Mouse (Mus musculus) left cerebral cortex, adult 2 months (tissue): ENCODE data around the gene Ptpn23. TPM values are rescaled to one million over a fixed set of nuclear protein-coding genes. Genes with fewer than 3 reads are reported as not detected.
A peak's percentile ranks its signal among the peaks of the same experiment; 100 is the strongest.
"Not testable (repeated sequence)": the region's sequence is repeated elsewhere in the genome, so short reads cannot be mapped to it uniquely, and the experiment has no call there.

ENCODE experiments used
- DNase-seq, 2 experiments: peaks; one replicate each; pipeline ENCODE4 v3.0.0; 2021 to 2022; ENCODE audit warnings: low spot score in 2 of 2, mixed read lengths in 1 of 2; ENCODE audit errors: extremely low spot score in 1 of 2
- H3K27ac ChIP-seq: fragments of 200-600 bp; 2 replicates; pipeline ENCODE4 v1.8.1; 2022
- H3K4me3 ChIP-seq: fragments of 200-600 bp; 2 replicates; pipeline ENCODE4 v1.8.1; 2022
- CTCF ChIP-seq: fragments of 200-600 bp; IDR thresholded peaks from 2 replicates; pipeline ENCODE4 v1.8.1; 2022; ENCODE audit warnings: antibody characterized with exemption, mild to moderate bottlenecking, moderate library complexity
- intact Hi-C: fragments of 180-260 bp; cut with DNase I; formaldehyde crosslinking; loops from one replicate; pipeline ENCODE4 v1.15.1; 2025
- total RNA-seq, 2 experiments: library from RNA; stranded (reverse); gene quantifications; 2 replicates each; pipeline ENCODE4 v1.2.3; 2021

Ptpn23 gene
- total RNA-seq, 2 experiments from 2014 or later: 63.6 to 64.1 TPM

- H3K4me3 ChIP-seq: no peak overlapping the region
- intact Hi-C loops: loop anchor here (5.0 kb wide), 1 partner anchor 459 kb away; no protein-coding TSS in a partner anchor
- DNase-seq: no peak
- H3K27ac ChIP-seq: no peak overlapping the region
- no peak for TF ChIP-seq CTCF
Observed at GRCm38 (mm10) chr9:110412926-110413325, 4.9 kb upstream of the Ptpn23 start.

- intact Hi-C loops: loop anchor here (1.0 to 5.0 kb wide), 4 partner anchors 220 to 461 kb away; no protein-coding TSS in a partner anchor
- peak; percentile 74 for TF ChIP-seq CTCF
- Histone ChIP-seq H3K4me3 (no peak overlapping the region), H3K27ac (no peak overlapping the region)
- DNase-seq: peak; percentile 70 to 73
Observed at GRCm38 (mm10) chr9:110410908-110411887, 3.2 kb upstream of the Ptpn23 start.

- Histone ChIP-seq H3K4me3 (peak overlapping the region; percentile 96), H3K27ac (peak overlapping the region; percentile 93)
- no peak for TF ChIP-seq CTCF
- intact Hi-C loops: loop anchor here (1.0 to 2.0 kb wide), 2 partner anchors 75 to 125 kb away; partner anchors contain the start of genes Scap and Setd2
- DNase-seq: no peak
Observed at GRCm38 (mm10) chr9:110407311-110408098, 508 bp downstream of the Ptpn23 start.

GRCm38 (mm10) chr9:110403240-110403639, 4.8 kb downstream of the Ptpn23 start:
- H3K4me3 ChIP-seq, DNase-seq, intact Hi-C loops, H3K27ac ChIP-seq: not testable (repeated sequence)

GRCm38 (mm10) chr9:110402731-110403130, 5.3 kb downstream of the Ptpn23 start:
- Histone ChIP-seq H3K27ac (no peak overlapping the region), H3K4me3 (no peak overlapping the region)
- TF ChIP-seq CTCF: no peak
- DNase-seq: no peak
- intact Hi-C loops: no loop called here

GRCm38 (mm10) chr9:110400650-110401049, 7.4 kb downstream of the Ptpn23 start:
- no peak for DNase-seq
- intact Hi-C loops: no loop called here
- TF ChIP-seq CTCF: no peak
- Histone ChIP-seq H3K4me3 (no peak overlapping the region), H3K27ac (0 out of 2 replicates have a peak overlapping the region, but pooled peaks have one; percentile 15)

GRCm38 (mm10) chr9:110393295-110393694, 14.7 kb downstream of the Ptpn23 start:
- H3K27ac ChIP-seq: no peak overlapping the region
- TF ChIP-seq CTCF: no peak
- no peak overlapping the region for H3K4me3 ChIP-seq
- intact Hi-C loops: no loop called here
- DNase-seq: no peak

GRCm38 (mm10) chr9:110390843-110391242, 17.2 kb downstream of the Ptpn23 start:
- H3K4me3 ChIP-seq: no peak overlapping the region
- TF ChIP-seq CTCF: no peak
- intact Hi-C loops: no loop called here
- no peak overlapping the region for H3K27ac ChIP-seq
- DNase-seq: no peak

GRCm38 (mm10) chr9:110388011-110388410, 20.0 kb downstream of the Ptpn23 start:
- no peak for TF ChIP-seq CTCF
- no peak overlapping the region for H3K4me3 ChIP-seq
- no peak overlapping the region for H3K27ac ChIP-seq
- intact Hi-C loops: no loop called here
- DNase-seq: no peak

GRCm38 (mm10) chr9:110384369-110384929, 23.6 kb downstream of the Ptpn23 start:
- intact Hi-C loops: no loop called here
- Histone ChIP-seq H3K4me3 (no peak overlapping the region), H3K27ac (no peak overlapping the region)
- no peak for DNase-seq
- TF ChIP-seq CTCF: no peak

- intact Hi-C loops: no loop called here
- TF ChIP-seq CTCF: no peak
- no peak overlapping the region for H3K27ac ChIP-seq
Observed at GRCm38 (mm10) chr9:110381292-110381691, 26.7 kb downstream of the Ptpn23 start.

More at GRCm38 (mm10) chr9:110381292-110381691, 26.7 kb downstream of the Ptpn23 start:
- H3K4me3 ChIP-seq: no peak overlapping the region
- no peak for DNase-seq
